Mouse (Mus musculus): Measurements from ENCODE around the gene Rgs6. TPM values are rescaled to one million over a fixed set of nuclear protein-coding genes. Genes with fewer than 3 reads are reported as not detected.

Gene Rgs6
- polyA plus RNA-seq, 1 experiment from 2014 or later = 0.70 TPM

DNA sequence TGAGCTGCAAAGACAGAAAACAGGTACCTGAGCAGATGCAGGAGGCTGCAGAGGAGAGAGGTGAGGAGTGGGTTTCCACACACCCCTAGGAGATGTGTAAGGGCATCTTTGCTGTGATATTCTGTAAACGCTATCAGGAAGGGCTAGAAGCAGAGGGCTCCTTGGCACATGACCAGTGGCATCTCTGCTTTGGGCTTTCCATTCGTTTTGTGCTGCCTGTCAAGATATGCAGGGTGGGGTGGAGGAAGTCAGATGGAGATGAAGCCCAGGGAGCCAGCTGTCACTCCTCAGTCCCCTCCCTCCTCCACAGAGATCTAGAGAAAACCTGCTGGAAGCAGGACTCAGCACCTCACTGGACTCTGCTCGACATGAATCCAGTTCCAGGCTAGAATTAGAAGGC, 555.0 kb downstream of the Rgs6 start:
- no peak for ATAC-seq (replicated peaks; ENCODE audit: insufficient number of reproducible peaks, low FRiP score, low TSS enrichment, low read depth)
- Histone ChIP-seq H3K4me3 (ENCODE audit: low read depth, low read length) (no peak overlapping the region), H3K9me3 (replicated peaks; ENCODE audit: control insufficient read depth, low read length) (no peaks in the 10 kb centered on the region), H3K4me2 (ENCODE audit: low read depth, low read length) (no peak overlapping the region), H3K27me3 (ENCODE audit: control insufficient read depth, insufficient read depth, low read length) (no peaks in the 10 kb centered on the region), H3K36me3 (replicated peaks; ENCODE audit: control insufficient read depth, insufficient read depth, low read depth, low read length) (no peaks in the 10 kb centered on the region), H3K4me1 (ENCODE audit: control insufficient read depth, insufficient read depth, low read length) (no peaks in the 10 kb centered on the region), H3K27ac (replicated peaks; ENCODE audit: low read depth, low read length) (no peak overlapping the region), H3K9ac (replicated peaks; ENCODE audit: low read length) (no peak overlapping the region)
- no peak for DNase-seq (ENCODE audit: low spot score)
- WGBS = 58% methylated on average over 3 of the region's 3 CpGs

DNA sequence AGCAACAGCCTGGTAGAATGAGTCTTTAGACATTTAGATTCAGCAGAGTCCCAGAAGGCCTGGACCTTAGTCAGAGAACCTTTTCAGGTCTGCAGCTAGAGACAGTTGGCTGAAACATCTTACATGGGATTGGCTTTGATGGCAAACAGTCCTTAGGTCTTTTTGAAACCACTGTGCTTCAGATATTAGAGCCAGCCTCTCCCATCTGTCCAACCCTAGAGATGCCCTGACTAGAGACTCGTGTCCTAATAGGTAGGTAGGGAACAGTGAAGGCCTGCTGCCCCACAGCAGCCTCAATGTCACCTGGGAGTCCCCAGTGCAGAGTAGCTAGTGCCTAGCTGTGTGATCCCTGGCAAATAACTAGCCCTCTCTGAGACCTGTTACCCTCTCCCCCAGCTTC, 555.5 kb downstream of the Rgs6 start:
- no peak overlapping the region for H3K4me3 ChIP-seq (ENCODE audit: low read depth, low read length)
- 73% methylated on average over 1 of the region's 1 CpGs for WGBS
- no peak for DNase-seq (ENCODE audit: low spot score)

DNA sequence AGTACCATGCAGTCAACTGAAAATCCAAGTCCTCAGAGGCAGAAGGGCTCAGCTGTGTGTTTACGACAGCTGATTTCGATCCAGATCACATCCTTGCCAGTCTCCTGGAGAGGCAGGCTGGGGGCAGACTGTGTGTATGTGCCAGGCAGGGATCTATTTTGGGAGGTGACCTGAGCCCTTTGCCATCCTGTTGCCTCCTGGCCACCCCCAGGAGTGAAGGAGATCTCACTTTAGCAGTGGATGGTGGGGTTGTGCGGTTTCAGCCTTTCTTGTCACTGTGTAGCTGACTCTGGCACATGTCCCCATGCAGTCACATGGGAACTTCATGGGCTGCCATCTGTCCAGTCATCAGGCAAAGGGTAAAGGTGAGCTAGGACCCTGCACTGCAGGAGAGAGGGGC, 557.0 kb downstream of the Rgs6 start:
- Histone ChIP-seq H3K36me3 (replicated peaks; ENCODE audit: control insufficient read depth, insufficient read depth, low read depth, low read length) (no peaks in the 10 kb centered on the region), H3K4me3 (ENCODE audit: low read depth, low read length) (no peak overlapping the region), H3K9ac (replicated peaks; ENCODE audit: low read length) (no peak overlapping the region), H3K4me1 (ENCODE audit: control insufficient read depth, insufficient read depth, low read length) (no peaks in the 10 kb centered on the region), H3K27me3 (ENCODE audit: control insufficient read depth, insufficient read depth, low read length) (no peaks in the 10 kb centered on the region), H3K27ac (replicated peaks; ENCODE audit: low read depth, low read length) (no peak overlapping the region), H3K4me2 (ENCODE audit: low read depth, low read length) (no peak overlapping the region), H3K9me3 (replicated peaks; ENCODE audit: control insufficient read depth, low read length) (no peaks in the 10 kb centered on the region)
- no peak for ATAC-seq (replicated peaks; ENCODE audit: insufficient number of reproducible peaks, low FRiP score, low TSS enrichment, low read depth)
- WGBS = 88% methylated on average over 3 of the region's 3 CpGs
- no peak for DNase-seq (ENCODE audit: low spot score)

More for the DNA sequence above, 555.5 kb downstream of the Rgs6 start:
- Histone ChIP-seq H3K9me3 (replicated peaks; ENCODE audit: control insufficient read depth, low read length) (no peaks in the 10 kb centered on the region), H3K36me3 (replicated peaks; ENCODE audit: control insufficient read depth, insufficient read depth, low read depth, low read length) (no peaks in the 10 kb centered on the region), H3K4me1 (ENCODE audit: control insufficient read depth, insufficient read depth, low read length) (no peaks in the 10 kb centered on the region), H3K4me2 (ENCODE audit: low read depth, low read length) (no peak overlapping the region), H3K9ac (replicated peaks; ENCODE audit: low read length) (no peak overlapping the region), H3K27ac (replicated peaks; ENCODE audit: low read depth, low read length) (no peak overlapping the region), H3K27me3 (ENCODE audit: control insufficient read depth, insufficient read depth, low read length) (no peaks in the 10 kb centered on the region)
- no peak for ATAC-seq (replicated peaks; ENCODE audit: insufficient number of reproducible peaks, low FRiP score, low TSS enrichment, low read depth)

DNA sequence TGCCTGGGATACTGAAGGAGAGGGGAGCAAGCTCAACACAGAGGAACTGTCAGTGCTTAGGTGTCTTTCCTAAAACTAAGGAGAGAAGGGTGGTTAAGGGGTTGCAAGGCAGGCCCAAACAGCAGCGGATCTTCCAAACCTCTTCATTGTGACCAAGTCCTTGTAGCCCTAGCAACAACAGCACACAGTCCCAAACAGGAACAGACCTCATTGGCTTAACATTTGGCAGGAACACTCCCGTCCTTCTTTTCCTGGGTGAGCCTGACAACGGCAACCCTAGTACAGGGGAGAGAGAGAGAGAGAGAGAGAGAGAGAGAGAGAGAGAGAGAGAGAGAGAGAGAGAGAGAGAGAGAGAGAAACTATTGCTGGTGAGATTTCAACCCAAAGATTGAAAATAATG, 557.8 kb downstream of the Rgs6 start:
- no peaks in the 10 kb centered on the region for H3K9me3 ChIP-seq (replicated peaks; ENCODE audit: control insufficient read depth, low read length)
- no peak overlapping the region for H3K4me3 ChIP-seq (ENCODE audit: low read depth, low read length)
- DNase-seq (ENCODE audit: low spot score) (no peak), ATAC-seq (replicated peaks; ENCODE audit: insufficient number of reproducible peaks, low FRiP score, low TSS enrichment, low read depth) (no peak)
- no peaks in the 10 kb centered on the region for H3K27me3 ChIP-seq (ENCODE audit: control insufficient read depth, insufficient read depth, low read length)
- no peaks in the 10 kb centered on the region for H3K4me1 ChIP-seq (ENCODE audit: control insufficient read depth, insufficient read depth, low read length)
- no peaks in the 10 kb centered on the region for H3K36me3 ChIP-seq (replicated peaks; ENCODE audit: control insufficient read depth, insufficient read depth, low read depth, low read length)
- WGBS = 88% methylated on average over 2 of the region's 3 CpGs
- no peak overlapping the region for H3K4me2 ChIP-seq (ENCODE audit: low read depth, low read length)
- H3K27ac ChIP-seq (replicated peaks; ENCODE audit: low read depth, low read length) = no peak overlapping the region
- no peak overlapping the region for H3K9ac ChIP-seq (replicated peaks; ENCODE audit: low read length)

DNA sequence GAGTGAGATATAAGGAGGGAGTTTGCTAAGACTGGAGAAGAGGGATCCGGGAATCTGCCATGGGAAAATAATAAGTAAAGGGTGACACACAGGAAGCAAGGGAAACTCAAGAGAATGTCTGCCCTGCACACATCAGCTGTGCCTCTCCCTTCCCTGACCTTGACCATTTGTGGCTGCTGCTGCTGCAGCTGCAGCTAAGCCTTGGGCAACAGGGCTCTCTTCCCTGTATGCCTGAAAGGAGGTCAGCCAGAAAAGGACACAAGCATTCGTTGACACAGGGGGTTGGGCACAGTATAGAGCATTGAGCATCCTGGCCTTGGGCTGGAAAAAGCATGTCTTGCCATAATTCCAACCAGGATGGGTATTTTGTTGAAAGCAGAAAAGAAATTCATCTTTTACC, 558.8 kb downstream of the Rgs6 start:
- WGBS = 35% methylated on average over 2 of the region's 2 CpGs
- ATAC-seq (replicated peaks; ENCODE audit: insufficient number of reproducible peaks, low FRiP score, low TSS enrichment, low read depth) = no peak
- DNase-seq (ENCODE audit: low spot score) = no peak

DNA sequence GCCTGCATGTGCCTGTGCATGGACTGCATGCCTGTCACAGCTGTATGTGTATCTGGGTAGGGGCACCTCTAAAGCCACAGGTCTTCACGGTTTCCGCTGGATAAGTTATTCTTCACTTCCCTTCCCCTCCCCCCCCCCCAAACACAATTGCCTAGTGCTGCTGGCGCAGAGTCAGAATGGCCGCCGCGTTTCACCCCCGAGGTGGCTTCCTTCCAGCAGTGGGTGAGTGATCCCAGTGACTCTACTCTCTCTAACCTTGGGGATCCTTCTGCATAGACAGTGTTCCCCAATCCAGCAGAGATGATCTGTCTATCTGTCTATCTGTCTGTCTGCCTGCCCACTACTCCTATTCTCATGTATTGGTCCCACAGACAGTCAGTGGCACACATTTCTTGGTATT, 561.9 kb downstream of the Rgs6 start:
- WGBS = 94% methylated on average over 7 of the region's 7 CpGs
- Histone ChIP-seq H3K9ac (replicated peaks; ENCODE audit: low read length) (no peak overlapping the region), H3K4me2 (ENCODE audit: low read depth, low read length) (no peak overlapping the region), H3K9me3 (replicated peaks; ENCODE audit: control insufficient read depth, low read length) (no peaks in the 10 kb centered on the region), H3K4me3 (ENCODE audit: low read depth, low read length) (no peak overlapping the region), H3K27ac (replicated peaks; ENCODE audit: low read depth, low read length) (no peak overlapping the region), H3K4me1 (ENCODE audit: control insufficient read depth, insufficient read depth, low read length) (no peaks in the 10 kb centered on the region), H3K27me3 (ENCODE audit: control insufficient read depth, insufficient read depth, low read length) (no peaks in the 10 kb centered on the region), H3K36me3 (replicated peaks; ENCODE audit: control insufficient read depth, insufficient read depth, low read depth, low read length) (no peaks in the 10 kb centered on the region)
- DNase-seq (ENCODE audit: low spot score) (no peak), ATAC-seq (replicated peaks; ENCODE audit: insufficient number of reproducible peaks, low FRiP score, low TSS enrichment, low read depth) (no peak)

More for the DNA sequence above, 558.8 kb downstream of the Rgs6 start:
- no peaks in the 10 kb centered on the region for H3K36me3 ChIP-seq (replicated peaks; ENCODE audit: control insufficient read depth, insufficient read depth, low read depth, low read length)
- H3K9me3 ChIP-seq (replicated peaks; ENCODE audit: control insufficient read depth, low read length) = no peaks in the 10 kb centered on the region
- no peak overlapping the region for H3K9ac ChIP-seq (replicated peaks; ENCODE audit: low read length)
- no peak overlapping the region for H3K4me3 ChIP-seq (ENCODE audit: low read depth, low read length)
- no peaks in the 10 kb centered on the region for H3K4me1 ChIP-seq (ENCODE audit: control insufficient read depth, insufficient read depth, low read length)
- no peak overlapping the region for H3K27ac ChIP-seq (replicated peaks; ENCODE audit: low read depth, low read length)
- H3K4me2 ChIP-seq (ENCODE audit: low read depth, low read length) = no peak overlapping the region
- H3K27me3 ChIP-seq (ENCODE audit: control insufficient read depth, insufficient read depth, low read length) = no peaks in the 10 kb centered on the region

DNA sequence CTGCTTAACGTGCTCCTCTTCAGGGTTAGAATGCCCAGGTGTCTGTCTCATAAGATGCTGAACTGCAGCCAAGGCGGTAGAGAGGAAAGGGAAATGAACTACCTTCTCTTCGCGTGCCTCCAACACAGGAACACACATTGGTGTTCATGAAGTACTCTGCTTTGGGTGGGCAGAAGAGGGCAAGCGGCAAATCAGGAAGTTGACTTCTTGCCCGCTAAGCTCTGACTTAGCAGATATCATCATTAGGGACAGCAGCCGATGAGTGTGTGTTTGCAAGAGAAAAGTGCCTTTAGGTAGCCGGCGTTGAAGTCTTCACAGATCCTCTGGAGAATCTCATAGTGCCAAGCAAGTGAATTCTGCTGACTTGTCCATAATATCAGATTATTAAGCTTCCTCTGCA, 562.7 kb downstream of the Rgs6 start:
- Histone ChIP-seq H3K9me3 (replicated peaks; ENCODE audit: control insufficient read depth, low read length) (no peaks in the 10 kb centered on the region), H3K27ac (replicated peaks; ENCODE audit: low read depth, low read length) (no peak overlapping the region), H3K27me3 (ENCODE audit: control insufficient read depth, insufficient read depth, low read length) (no peaks in the 10 kb centered on the region), H3K4me1 (ENCODE audit: control insufficient read depth, insufficient read depth, low read length) (no peaks in the 10 kb centered on the region), H3K36me3 (replicated peaks; ENCODE audit: control insufficient read depth, insufficient read depth, low read depth, low read length) (no peaks in the 10 kb centered on the region), H3K4me2 (ENCODE audit: low read depth, low read length) (no peak overlapping the region), H3K4me3 (ENCODE audit: low read depth, low read length) (no peak overlapping the region), H3K9ac (replicated peaks; ENCODE audit: low read length) (no peak overlapping the region)
- no peak for ATAC-seq (replicated peaks; ENCODE audit: insufficient number of reproducible peaks, low FRiP score, low TSS enrichment, low read depth)
- DNase-seq (ENCODE audit: low spot score) = no peak
- WGBS = 92% methylated on average over 9 of the region's 9 CpGs

DNA sequence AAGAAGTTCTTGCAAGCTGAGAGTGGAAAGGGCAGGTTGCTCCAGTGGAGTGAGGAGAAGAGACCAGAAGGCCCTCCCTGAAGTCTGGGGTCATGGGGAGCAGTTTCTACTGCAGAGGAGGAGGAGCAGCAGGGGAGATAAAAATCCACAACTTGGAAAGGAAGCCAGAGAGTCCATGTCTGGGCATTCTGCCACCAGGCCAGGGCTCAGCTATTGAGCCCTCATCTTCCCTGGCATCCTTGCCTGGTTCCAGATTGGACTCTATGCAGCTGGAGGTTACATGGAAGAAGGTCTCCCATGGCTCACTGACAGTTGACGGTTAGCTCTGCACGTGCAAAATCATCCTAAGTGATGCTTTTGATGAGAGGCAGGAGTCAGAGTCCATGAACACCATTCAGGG, 563.4 kb downstream of the Rgs6 start:
- no peak overlapping the region for H3K4me3 ChIP-seq (ENCODE audit: low read depth, low read length)
- H3K9ac ChIP-seq (replicated peaks; ENCODE audit: low read length) = no peak overlapping the region

More for the DNA sequence above, 563.4 kb downstream of the Rgs6 start:
- Histone ChIP-seq H3K4me1 (ENCODE audit: control insufficient read depth, insufficient read depth, low read length) (no peaks in the 10 kb centered on the region), H3K27me3 (ENCODE audit: control insufficient read depth, insufficient read depth, low read length) (no peaks in the 10 kb centered on the region), H3K4me2 (ENCODE audit: low read depth, low read length) (no peak overlapping the region), H3K9me3 (replicated peaks; ENCODE audit: control insufficient read depth, low read length) (no peaks in the 10 kb centered on the region), H3K27ac (replicated peaks; ENCODE audit: low read depth, low read length) (no peak overlapping the region), H3K36me3 (replicated peaks; ENCODE audit: control insufficient read depth, insufficient read depth, low read depth, low read length) (no peaks in the 10 kb centered on the region)
- ATAC-seq (replicated peaks; ENCODE audit: insufficient number of reproducible peaks, low FRiP score, low TSS enrichment, low read depth) (no peak), DNase-seq (ENCODE audit: low spot score) (no peak)
- 86% methylated on average over 2 of the region's 2 CpGs for WGBS
